ENCODE assay signal across 9 mouse cellular contexts in the genomic region with DNA sequence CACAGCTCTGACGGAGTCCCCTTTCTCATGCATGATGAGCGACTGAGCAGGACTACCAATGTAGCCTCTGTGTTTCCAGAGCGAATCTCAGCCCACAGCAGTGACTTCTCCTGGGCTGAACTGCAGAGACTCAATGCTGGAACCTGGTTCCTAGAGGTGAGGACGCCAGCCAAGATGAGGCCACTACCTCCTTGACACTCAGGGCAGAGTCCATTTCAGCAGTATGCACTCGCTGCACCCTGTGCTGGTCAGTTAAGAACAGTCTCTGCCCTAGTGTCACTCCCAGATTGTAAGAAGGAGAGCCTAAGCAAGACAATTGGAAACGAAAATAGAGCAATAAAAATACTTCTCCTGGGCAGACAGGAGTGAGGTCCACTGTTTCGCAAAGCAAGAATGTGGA.
"Had no signal": no experiment of that assay in that cellular context is flagged by ENCODE, and none has a peak within 500 bp of the region (broad histone marks: within the 10 kb centered on the region; RNA-seq: fewer than 3 reads in every experiment).

No protein-coding gene starts in this region.

- DNase-seq: lung, adult 18-20 months; retina, postnatal 1 day; thymus, postnatal 4 days had no signal

- H3K9me3 ChIP-seq: limb, embryonic 15.5 days; midbrain, embryonic 12.5 days; neural tube, embryonic 13.5 days had no signal

- ATAC-seq: midbrain, embryonic 16.5 days had no signal

- H3K36me3 ChIP-seq: limb, embryonic 15.5 days; midbrain, embryonic 12.5 days; neural tube, embryonic 13.5 days had no signal

- H3K9ac ChIP-seq: hindbrain, embryonic 14.5 days; limb, embryonic 15.5 days; liver, embryonic 14.5 days; midbrain, embryonic 12.5 days; neural tube, embryonic 13.5 days had no signal

- H3K4me3 ChIP-seq: limb, embryonic 15.5 days; midbrain, embryonic 12.5 days; neural tube, embryonic 13.5 days had no signal

- H3K27ac ChIP-seq: hindbrain, embryonic 14.5 days; limb, embryonic 15.5 days; liver, embryonic 14.5 days; midbrain, embryonic 12.5 days; neural tube, embryonic 13.5 days had no signal

- H3K4me2 ChIP-seq: hindbrain, embryonic 14.5 days; limb, embryonic 15.5 days; midbrain, embryonic 12.5 days; neural tube, embryonic 13.5 days had no signal
